Mouse (Mus musculus) kidney, postnatal 14 days (tissue): ENCODE measurements around the gene Map7d3.

ENCODE experiments used
- DNase-seq: peaks from one replicate; pipeline ENCODE4 v3.0.0; 2022; ENCODE audit warnings: mixed read lengths

The Map7d3 gene

GRCm38 (mm10) chrX:56821765-56822603 lies at the start of gene Map7d3:
TSS of gene Map7d3 (minus strand) at chrX:56822326.
- DNase-seq: peak; percentile 17

GRCm38 (mm10) chrX:56869863-56870262 lies 47.7 kb upstream of the Map7d3 start, which contains the start of gene Adgrg4:
TSS of gene Adgrg4 (plus strand) at chrX:56870163.
- no peak for DNase-seq

- peak; percentile 0 for DNase-seq
Measured at GRCm38 (mm10) chrX:56841255-56841654, 19.1 kb upstream of the Map7d3 start.

- peak; percentile 22 for DNase-seq
Measured at GRCm38 (mm10) chrX:56839369-56839768, 17.2 kb upstream of the Map7d3 start.

GRCm38 (mm10) chrX:56835842-56836241 lies 13.7 kb upstream of the Map7d3 start:
- DNase-seq: no peak

GRCm38 (mm10) chrX:56827492-56827891 lies 5.4 kb upstream of the Map7d3 start:
- no peak for DNase-seq

- peak; percentile 53 for DNase-seq
Measured at GRCm38 (mm10) chrX:56791268-56791667, 30.9 kb downstream of the Map7d3 start.

GRCm38 (mm10) chrX:56790591-56790990 lies 31.5 kb downstream of the Map7d3 start:
- DNase-seq: no peak

GRCm38 (mm10) chrX:56787486-56787885 lies 34.6 kb downstream of the Map7d3 start:
- no peak for DNase-seq

- DNase-seq: peak; percentile 35
Measured at GRCm38 (mm10) chrX:56786281-56787061, 35.7 kb downstream of the Map7d3 start.

- DNase-seq: no peak
Measured at GRCm38 (mm10) chrX:56773329-56773728, 48.8 kb downstream of the Map7d3 start.

- no peak for DNase-seq
Measured at GRCm38 (mm10) chrX:56771751-56772150, 50.4 kb downstream of the Map7d3 start.

GRCm38 (mm10) chrX:56769838-56770237 lies 52.3 kb downstream of the Map7d3 start:
- peak; percentile 51 for DNase-seq

- no peak for DNase-seq
Measured at GRCm38 (mm10) chrX:56760257-56760760, 61.8 kb downstream of the Map7d3 start.

GRCm38 (mm10) chrX:56756352-56756751 lies 65.8 kb downstream of the Map7d3 start:
- no peak for DNase-seq

GRCm38 (mm10) chrX:56755646-56756045 lies 66.5 kb downstream of the Map7d3 start:
- DNase-seq: peak; percentile 42

GRCm38 (mm10) chrX:56753317-56754289 lies 68.5 kb downstream of the Map7d3 start:
- no peak for DNase-seq

GRCm38 (mm10) chrX:56752144-56752543 lies 70.0 kb downstream of the Map7d3 start:
- no peak for DNase-seq

- no peak for DNase-seq
Measured at GRCm38 (mm10) chrX:56751536-56751935, 70.6 kb downstream of the Map7d3 start.
